Comparison of ENCODE assay signal across 8 mouse cellular contexts in the genomic region with DNA sequence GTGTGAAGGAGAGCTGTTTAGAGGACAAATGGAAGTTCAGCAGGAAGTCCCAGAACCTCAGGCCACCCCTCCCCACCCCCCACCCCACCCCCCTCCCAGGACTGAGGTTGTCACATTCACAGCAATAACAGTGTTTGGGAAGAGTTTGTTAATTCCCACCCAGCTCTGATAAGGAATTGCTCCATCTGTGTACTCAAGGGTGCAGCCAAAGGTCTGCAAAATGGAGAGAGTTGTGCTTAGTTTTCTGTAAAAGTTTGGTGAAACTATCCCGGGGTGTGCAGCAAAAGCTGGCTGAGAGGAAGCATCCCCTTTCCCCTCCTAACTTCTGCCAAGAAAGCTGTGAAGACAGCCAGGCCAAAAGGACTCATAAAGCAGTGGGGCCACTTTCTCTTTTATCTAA. TPM values are rescaled to one million over a fixed set of nuclear protein-coding genes. Genes with fewer than 3 reads are reported as not detected.
A peak's percentile ranks its signal among the peaks of the same experiment; 100 is the strongest.
DNase-seq lines count a peak whose midpoint lies in the region; ATAC-seq and TF ChIP-seq lines count a peak whose summit lies in the region.

No protein-coding gene starts in this region.

- peak overlapping the region; percentile 77 for H3K27ac ChIP-seq in heart, embryonic 13.5 days (replicated peaks)
- no peak overlapping the region for H3K27ac ChIP-seq in limb, embryonic 11.5 days (replicated peaks; ENCODE audit: low read depth, low read length)
- H3K27ac ChIP-seq in midbrain, postnatal 0 days (ENCODE audit: low read depth, low read length), result no peak overlapping the region

- no peaks in the 10 kb centered on the region for H3K27me3 ChIP-seq in heart, embryonic 13.5 days (replicated peaks)
- H3K27me3 ChIP-seq in limb, embryonic 11.5 days (ENCODE audit: control insufficient read depth, insufficient read depth, low read length), result no peaks in the 10 kb centered on the region
- no peaks in the 10 kb centered on the region for H3K27me3 ChIP-seq in midbrain, postnatal 0 days (ENCODE audit: insufficient read depth, low read length)

- H3K9me3 ChIP-seq in heart, embryonic 13.5 days, result no peaks in the 10 kb centered on the region
- H3K9me3 ChIP-seq in limb, embryonic 11.5 days (ENCODE audit: control insufficient read depth, low read length), result no peaks in the 10 kb centered on the region
- H3K9me3 ChIP-seq in midbrain, postnatal 0 days (ENCODE audit: low read length), result no peaks in the 10 kb centered on the region

- H3K4me1 ChIP-seq in heart, embryonic 13.5 days, result peaks cover 38% of the 10 kb centered on the region
- no peaks in the 10 kb centered on the region for H3K4me1 ChIP-seq in limb, embryonic 11.5 days (ENCODE audit: control insufficient read depth, insufficient read depth, low read length)
- 0 out of 2 replicates have a peak, but pooled peaks cover 7% of the 10 kb centered on the region for H3K4me1 ChIP-seq in midbrain, postnatal 0 days (ENCODE audit: insufficient read depth, low read length)

- H3K36me3 ChIP-seq in heart, embryonic 13.5 days, result no peaks in the 10 kb centered on the region
- H3K36me3 ChIP-seq in limb, embryonic 11.5 days (ENCODE audit: control insufficient read depth, insufficient read depth, low read length), result no peaks in the 10 kb centered on the region
- no peaks in the 10 kb centered on the region for H3K36me3 ChIP-seq in midbrain, postnatal 0 days (ENCODE audit: insufficient read depth, low read length)

- no peak for TF ChIP-seq CTCF in midbrain, postnatal 0 days (IDR thresholded peaks at IDR 0.05)

- intact Hi-C loops in left cerebral cortex, postnatal 4 days (cut with DNase I), result no loop called here

- H3K4me2 ChIP-seq in heart, embryonic 13.5 days, result peak overlapping the region; percentile 84
- peak overlapping the region; percentile 76 for H3K4me2 ChIP-seq in limb, embryonic 11.5 days (ENCODE audit: low read depth, severe bottlenecking)
- peak overlapping the region; percentile 74 for H3K4me2 ChIP-seq in midbrain, postnatal 0 days (ENCODE audit: low read depth, low read length, poor library complexity, severe bottlenecking)

- peak; percentile 31 for DNase-seq in ovary, adult 18-20 months (ENCODE audit: low spot score)
- no peak for DNase-seq in ovary, postnatal 14 days (ENCODE audit: low spot score)
- no peak for DNase-seq in limb, embryonic 11.5 days (ENCODE audit: low spot score)
- no peak for DNase-seq in midbrain, postnatal 0 days (ENCODE audit: low spot score)
- DNase-seq in frontal cortex, postnatal 25 days (ENCODE audit: low spot score in 2 of 2), result no peak
- DNase-seq in left cerebral cortex, postnatal 4 days, result no peak

- peak overlapping the region; percentile 91 for H3K9ac ChIP-seq in heart, embryonic 13.5 days
- no peak overlapping the region for H3K9ac ChIP-seq in limb, embryonic 11.5 days (ENCODE audit: low read length)
- H3K9ac ChIP-seq in midbrain, postnatal 0 days (replicated peaks; ENCODE audit: low read length, poor library complexity, severe bottlenecking), result no peak overlapping the region

- no peak for ATAC-seq in heart, embryonic 13.5 days (ENCODE audit: extremely low read depth, insufficient number of reproducible peaks, low FRiP score, low TSS enrichment)
- ATAC-seq in limb, embryonic 11.5 days (ENCODE audit: insufficient number of reproducible peaks, low FRiP score, low TSS enrichment, low read depth), result no peak
- ATAC-seq in midbrain, postnatal 0 days (ENCODE audit: low FRiP score), result no peak
- no peak for ATAC-seq in megakaryocyte progenitor cell, adult 5-6 weeks (replicated peaks; ENCODE audit: poor library complexity)

- WGBS in heart, embryonic 13.5 days, result 27% methylated on average over 1 of the region's 1 CpGs
- WGBS in limb, embryonic 11.5 days, result 38% methylated on average over 1 of the region's 1 CpGs
- 50% methylated on average over 1 of the region's 1 CpGs for WGBS in midbrain, postnatal 0 days

- peak overlapping the region; percentile 88 for H3K4me3 ChIP-seq in heart, embryonic 13.5 days
- no peak overlapping the region for H3K4me3 ChIP-seq in limb, embryonic 11.5 days (ENCODE audit: low read depth, low read length)
- peak overlapping the region; percentile 71; the same call in 1 of the 2 replicates for H3K4me3 ChIP-seq in midbrain, postnatal 0 days (ENCODE audit: low read depth, low read length)

RNA-seq across cellular contexts. Expression of gene Sfxn1, which starts 1.4 kb away (rescaled TPM):
- 27.8 and 28.7 TPM in 2 replicates for polyA plus RNA-seq in heart, embryonic 13.5 days (2015; fragmentation: Nextera tagmentation; extraction: Ambion mirVana)
- 66.6 and 70.1 TPM in 2 replicates for polyA plus RNA-seq in limb, embryonic 11.5 days (2014; fragmentation: Nextera tagmentation; extraction: Ambion mirVana)
- total RNA-seq in midbrain, postnatal 0 days (2014; rRNA removed), result 81.8 and 93.2 TPM in 2 replicates
- polyA plus RNA-seq in midbrain, postnatal 0 days (2015; fragmentation: Nextera tagmentation; extraction: Ambion mirVana), result 128 and 137 TPM in 2 replicates
- 10 to 100 TPM; 86.5 to 94.5 TPM for total RNA-seq in left cerebral cortex, postnatal 4 days (2021)
- 156 and 162 TPM in 2 replicates for total RNA-seq in megakaryocyte progenitor cell, adult 5-6 weeks (2015)
- total RNA-seq in megakaryocyte progenitor cell, adult 5-6 weeks (2017), result 82.3 and 98.5 TPM in 2 replicates

RNA-seq across cellular contexts. Expression of gene Drd1, which starts 17.6 kb away (rescaled TPM):
- 0.04 and 0.12 TPM in 2 replicates for polyA plus RNA-seq in heart, embryonic 13.5 days (2015; fragmentation: Nextera tagmentation; extraction: Ambion mirVana)
- 0.06 TPM in 1 of 2 replicates, not detected in the other for polyA plus RNA-seq in limb, embryonic 11.5 days (2014; fragmentation: Nextera tagmentation; extraction: Ambion mirVana)
- total RNA-seq in midbrain, postnatal 0 days (2014; rRNA removed), result 2.1 and 3.4 TPM in 2 replicates
- polyA plus RNA-seq in midbrain, postnatal 0 days (2015; fragmentation: Nextera tagmentation; extraction: Ambion mirVana), result 1.9 and 2.4 TPM in 2 replicates
- total RNA-seq in left cerebral cortex, postnatal 4 days (2021), result 10 to 100 TPM; 26.0 to 28.0 TPM
- total RNA-seq in megakaryocyte progenitor cell, adult 5-6 weeks (2015), result not detected in 2 replicates
- not detected in 2 replicates for total RNA-seq in megakaryocyte progenitor cell, adult 5-6 weeks (2017)
